8 mouse cellular contexts compared by ENCODE assay signal in the genomic region with DNA sequence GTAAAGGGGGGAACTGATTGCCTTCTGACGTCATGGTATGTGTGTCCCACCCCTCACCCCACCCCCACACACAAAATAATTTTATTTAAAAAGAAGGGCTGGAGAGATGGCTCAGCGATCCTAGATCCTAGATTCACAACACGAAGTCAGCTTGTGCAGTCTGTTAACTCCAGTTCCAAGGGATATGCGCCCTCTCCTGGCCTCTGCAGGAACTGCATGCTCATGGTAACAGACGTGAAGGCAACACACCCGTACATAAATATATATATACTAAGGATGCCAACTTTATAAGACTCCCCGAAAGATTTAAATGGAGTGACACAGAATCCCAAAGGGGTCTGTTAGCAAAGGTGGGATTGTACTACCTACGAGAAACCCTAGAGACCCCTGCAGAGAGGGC. TPM values are rescaled to one million over a fixed set of nuclear protein-coding genes. Genes with fewer than 3 reads are reported as not detected.
DNase-seq lines count a peak whose midpoint lies in the region; ATAC-seq and TF ChIP-seq lines count a peak whose summit lies in the region.

No protein-coding gene starts in this region.

- no peak overlapping the region for H3K4me3 ChIP-seq in hindbrain, embryonic 11.5 days (ENCODE audit: low read depth, low read length)
- no peak overlapping the region for H3K4me3 ChIP-seq in hindbrain, embryonic 13.5 days
- H3K4me3 ChIP-seq in MEL (ENCODE audit: control insufficient read depth in 1 of 2, insufficient read depth in 1 of 2, low read depth in 2 of 2, low read length in 2 of 2): no peak overlapping the region
- H3K4me3 ChIP-seq in cerebellum, adult 2 months (replicated peaks; ENCODE audit: insufficient read depth, low read depth, low read length): no peak overlapping the region
- no peak overlapping the region for H3K4me3 ChIP-seq in limb, embryonic 14.5 days (replicated peaks; ENCODE audit: low read length)

- peak; percentile 89 to 92 (median 92) for TF ChIP-seq CTCF in MEL (IDR thresholded peaks at IDR 0.05 in 2 of 3, conservative IDR thresholded peaks at IDR 0.05 in 1 of 3; ENCODE audit: control insufficient read depth in 1 of 3, insufficient read depth in 1 of 3, low read depth in 2 of 3, low read length in 3 of 3, poor library complexity in 1 of 3, severe bottlenecking in 1 of 3)
- peak; percentile 85 for TF ChIP-seq CTCF in cerebellum, adult 2 months (IDR thresholded peaks at IDR 0.05; ENCODE audit: borderline replicate concordance, insufficient read depth, low read depth, low read length)

- no peak overlapping the region for H3K4me2 ChIP-seq in hindbrain, embryonic 11.5 days (replicated peaks; ENCODE audit: low read depth, low read length)
- no peak overlapping the region for H3K4me2 ChIP-seq in hindbrain, embryonic 13.5 days
- H3K4me2 ChIP-seq in limb, embryonic 14.5 days (replicated peaks; ENCODE audit: low read depth, low read length, severe bottlenecking): no peak overlapping the region

- H3K79me2 ChIP-seq in MEL (ENCODE audit: control insufficient read depth, insufficient read depth, low read length, poor library complexity): no peaks in the 10 kb centered on the region

- no peaks in the 10 kb centered on the region for H3K9me3 ChIP-seq in hindbrain, embryonic 11.5 days (ENCODE audit: control insufficient read depth, low read length)
- no peaks in the 10 kb centered on the region for H3K9me3 ChIP-seq in hindbrain, embryonic 13.5 days
- H3K9me3 ChIP-seq in MEL (replicated peaks; ENCODE audit: insufficient read depth, low read length): no peaks in the 10 kb centered on the region
- H3K9me3 ChIP-seq in limb, embryonic 14.5 days (ENCODE audit: control insufficient read depth, low read length): no peaks in the 10 kb centered on the region

- TF ChIP-seq RAD21 in MEL (IDR thresholded peaks at IDR 0.05; ENCODE audit: low read depth, low read length): peak; percentile 53

- no peaks in the 10 kb centered on the region for H3K36me3 ChIP-seq in hindbrain, embryonic 11.5 days (ENCODE audit: control insufficient read depth, insufficient read depth, low read length)
- no peaks in the 10 kb centered on the region for H3K36me3 ChIP-seq in hindbrain, embryonic 13.5 days
- H3K36me3 ChIP-seq in MEL (ENCODE audit: control insufficient read depth in 1 of 2, insufficient read depth in 2 of 2, low read length in 2 of 2): no peaks in the 10 kb centered on the region
- no peaks in the 10 kb centered on the region for H3K36me3 ChIP-seq in limb, embryonic 14.5 days (ENCODE audit: control insufficient read depth, insufficient read depth, low read length)

- no peak for TF ChIP-seq POLR2A in MEL (IDR thresholded peaks at IDR 0.05; ENCODE audit: control insufficient read depth in 1 of 2, insufficient read depth in 1 of 2, low read depth in 1 of 2, low read length in 2 of 2, poor library complexity in 1 of 2)
- no peak for TF ChIP-seq POLR2A in cerebellum, adult 2 months (IDR thresholded peaks at IDR 0.05; ENCODE audit: borderline replicate concordance, insufficient read depth, low read length)
- TF ChIP-seq POLR2A in limb, embryonic 14.5 days (IDR thresholded peaks at IDR 0.05; ENCODE audit: borderline replicate concordance, extremely low read depth, insufficient read depth, insufficient read length): no peak

- H3K4me1 ChIP-seq in hindbrain, embryonic 11.5 days (replicated peaks; ENCODE audit: control insufficient read depth, insufficient read depth, low read length): no peaks in the 10 kb centered on the region
- no peaks in the 10 kb centered on the region for H3K4me1 ChIP-seq in hindbrain, embryonic 13.5 days (replicated peaks)
- H3K4me1 ChIP-seq in MEL (ENCODE audit: control insufficient read depth in 1 of 2, insufficient read depth in 2 of 2, low read length in 2 of 2): no peaks in the 10 kb centered on the region
- no peaks in the 10 kb centered on the region for H3K4me1 ChIP-seq in cerebellum, adult 2 months (ENCODE audit: control insufficient read depth, insufficient read depth, low read length)
- H3K4me1 ChIP-seq in limb, embryonic 14.5 days (ENCODE audit: control insufficient read depth, insufficient read depth, low read length): no peaks in the 10 kb centered on the region

- WGBS in hindbrain, embryonic 11.5 days: 25% methylated on average over 8 of the region's 8 CpGs
- 26% methylated on average over 8 of the region's 8 CpGs for WGBS in hindbrain, embryonic 13.5 days
- 9% methylated on average over 8 of the region's 8 CpGs for WGBS in cerebellum, adult 2 months
- 25% methylated on average over 8 of the region's 8 CpGs for WGBS in limb, embryonic 14.5 days

- TF ChIP-seq EP300 in MEL (IDR thresholded peaks at IDR 0.05; ENCODE audit: low read depth in 1 of 2, low read length in 2 of 2): no peak

- H3K9ac ChIP-seq in hindbrain, embryonic 11.5 days (ENCODE audit: low read depth, low read length): no peak overlapping the region
- no peak overlapping the region for H3K9ac ChIP-seq in hindbrain, embryonic 13.5 days
- no peak overlapping the region for H3K9ac ChIP-seq in MEL (ENCODE audit: control insufficient read depth, low read depth, low read length, poor library complexity, severe bottlenecking)
- H3K9ac ChIP-seq in limb, embryonic 14.5 days (ENCODE audit: low read depth, low read length, severe bottlenecking): no peak overlapping the region

- ATAC-seq in hindbrain, embryonic 11.5 days (ENCODE audit: low FRiP score): no peak
- ATAC-seq in hindbrain, embryonic 13.5 days (ENCODE audit: low FRiP score): no peak
- peak; percentile 51; the same call in 1 of the 2 replicates for ATAC-seq in limb, embryonic 14.5 days (ENCODE audit: low FRiP score, low read depth)

- no peak overlapping the region for H3K27ac ChIP-seq in hindbrain, embryonic 11.5 days (ENCODE audit: low read depth, low read length)
- H3K27ac ChIP-seq in hindbrain, embryonic 13.5 days: no peak overlapping the region
- no peak overlapping the region for H3K27ac ChIP-seq in MEL (ENCODE audit: control insufficient read depth, low read depth, low read length)
- H3K27ac ChIP-seq in cerebellum, adult 2 months (ENCODE audit: insufficient read depth, low read length): no peak overlapping the region
- H3K27ac ChIP-seq in limb, embryonic 14.5 days (replicated peaks; ENCODE audit: low read depth, low read length): no peak overlapping the region

- DNase-seq in hindbrain, embryonic 11.5 days (ENCODE audit: low spot score): peak; percentile 90
- DNase-seq in MEL (ENCODE audit: low read depth, low spot score): peak; percentile 88
- DNase-seq in cerebellum, adult 2 months: peak; percentile 50 to 68
- DNase-seq in heart, postnatal 4 days: peak; percentile 86
- peak; percentile 74 for DNase-seq in limb, embryonic 14.5 days (ENCODE audit: low spot score)
- DNase-seq in retina, adult 2 months (ENCODE audit: low read depth, low spot score): peak; percentile 72
- peak; percentile 49 for DNase-seq in urinary bladder, postnatal 10 days (ENCODE audit: low spot score)

- no peaks in the 10 kb centered on the region for H3K27me3 ChIP-seq in hindbrain, embryonic 11.5 days (ENCODE audit: control insufficient read depth, insufficient read depth, low read length)
- peaks cover 5% of the 10 kb centered on the region; the same call in 1 of the 2 replicates for H3K27me3 ChIP-seq in hindbrain, embryonic 13.5 days
- no peaks in the 10 kb centered on the region for H3K27me3 ChIP-seq in MEL (ENCODE audit: control insufficient read depth in 1 of 2, insufficient read depth in 2 of 2, low read length in 2 of 2)
- H3K27me3 ChIP-seq in cerebellum, adult 2 months (ENCODE audit: control insufficient read depth, insufficient read depth, low read length): no peaks in the 10 kb centered on the region
- no peaks in the 10 kb centered on the region for H3K27me3 ChIP-seq in limb, embryonic 14.5 days (ENCODE audit: control insufficient read depth, insufficient read depth, low read length)

TF ChIP-seq in MEL, 35 proteins besides CTCF, POLR2A, EP300 and RAD21:
- no peak for TF ChIP-seq MAX (IDR thresholded peaks at IDR 0.05; ENCODE audit: low read length)
- TF ChIP-seq SMC3 (IDR thresholded peaks at IDR 0.05; ENCODE audit: low read depth, low read length): peak; percentile 76
- TF ChIP-seq POLR2AphosphoS2 (IDR thresholded peaks at IDR 0.05; ENCODE audit: low read length): no peak
- TF ChIP-seq ZC3H11A (IDR thresholded peaks at IDR 0.05; ENCODE audit: low read depth, low read length): peak; percentile 52
- TF ChIP-seq ZNF384 (IDR thresholded peaks at IDR 0.05; ENCODE audit: low read depth, low read length): 0 out of 2 replicates have a peak, but pooled peaks have one; percentile 23
TF ChIP-seq in MEL: peak in this region for 3.

RNA-seq across cellular contexts. Expression of gene Trpv4, which starts 39.4 kb away (rescaled TPM):
- 0.38 and 0.85 TPM in 2 replicates for polyA plus RNA-seq in hindbrain, embryonic 11.5 days (2014; fragmentation: Nextera tagmentation; extraction: Ambion mirVana)
- 0.53 and 0.65 TPM in 2 replicates for polyA plus RNA-seq in hindbrain, embryonic 13.5 days (2015; fragmentation: Nextera tagmentation; extraction: Ambion mirVana)
- not detected in 2 replicates for total RNA-seq in MEL (2012; rRNA removed)
- under 1 TPM in 1 of 2 experiments, not detected in 1; 0.29 TPM for polyA plus RNA-seq in MEL (2012; ENCODE audit: insufficient read depth in 1 of 2, insufficient read length in 2 of 2, low read depth in 1 of 2, low replicate concordance in 2 of 2, missing spikeins in 1 of 2)
- 3.0 and 5.5 TPM in 2 replicates for polyA plus RNA-seq in cerebellum, adult 2 months (2012; rRNA removed)
- 1 to 10 TPM; 2.8 to 3.1 TPM for total RNA-seq in heart, postnatal 4 days (2021)
- 44.9 and 68.2 TPM in 2 replicates for polyA plus RNA-seq in limb, embryonic 14.5 days (2012; rRNA removed)
- 12.9 TPM in 2 replicates for polyA plus RNA-seq in limb, embryonic 14.5 days (2014; fragmentation: Nextera tagmentation; extraction: Ambion mirVana)

RNA-seq across cellular contexts. Expression of gene Fam222a, which starts 51.0 kb away (rescaled TPM):
- 4.8 and 6.5 TPM in 2 replicates for polyA plus RNA-seq in hindbrain, embryonic 11.5 days (2014; fragmentation: Nextera tagmentation; extraction: Ambion mirVana)
- 5.8 and 6.4 TPM in 2 replicates for polyA plus RNA-seq in hindbrain, embryonic 13.5 days (2015; fragmentation: Nextera tagmentation; extraction: Ambion mirVana)
- total RNA-seq in MEL (2012; rRNA removed): 0.23 and 0.27 TPM in 2 replicates
- polyA plus RNA-seq in MEL (2012; ENCODE audit: insufficient read depth in 1 of 2, insufficient read length in 2 of 2, low read depth in 1 of 2, low replicate concordance in 2 of 2, missing spikeins in 1 of 2): under 1 TPM in 1 of 2 experiments, not detected in 1; 0.70 TPM
- polyA plus RNA-seq in cerebellum, adult 2 months (2012; rRNA removed): 18.7 and 20.5 TPM in 2 replicates
- 1 to 10 TPM; 6.0 to 7.0 TPM for total RNA-seq in heart, postnatal 4 days (2021)
- 1.5 and 2.2 TPM in 2 replicates for polyA plus RNA-seq in limb, embryonic 14.5 days (2012; rRNA removed)
- polyA plus RNA-seq in limb, embryonic 14.5 days (2014; fragmentation: Nextera tagmentation; extraction: Ambion mirVana): 0.86 and 1.1 TPM in 2 replicates
